Mouse (Mus musculus): ENCODE data around the gene Cebpzos.

Gene Cebpzos

DNA sequence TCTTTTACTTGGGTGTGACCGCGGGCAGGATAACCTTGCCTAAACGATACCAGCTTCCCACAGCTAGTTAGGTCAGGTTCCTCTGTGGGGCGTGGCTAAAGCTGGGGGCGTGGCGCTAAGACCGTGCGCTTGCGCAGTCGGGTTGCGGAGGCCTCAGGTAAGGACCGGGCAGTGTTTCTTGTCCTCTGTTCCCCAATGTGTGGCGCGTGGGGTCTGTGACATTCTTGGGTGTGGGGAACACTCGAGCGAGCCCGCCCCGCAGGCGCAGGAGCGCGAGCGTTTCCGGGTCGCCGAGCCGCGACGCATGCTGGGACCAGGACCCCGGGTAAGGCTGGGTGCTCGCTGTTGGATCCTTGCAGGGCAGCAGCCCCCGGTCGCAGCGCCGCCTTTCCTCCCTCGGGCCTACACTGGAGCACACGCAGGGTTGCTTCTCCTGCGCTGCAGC lies at the start of gene Cebpzos:
TSS of gene Cebpzos (plus strand) at position 132 of the 445 bp plus-strand sequence.
- peak; percentile 72 to 76 for DNase-seq (ENCODE audit: low spot score in 2 of 2)

DNA sequence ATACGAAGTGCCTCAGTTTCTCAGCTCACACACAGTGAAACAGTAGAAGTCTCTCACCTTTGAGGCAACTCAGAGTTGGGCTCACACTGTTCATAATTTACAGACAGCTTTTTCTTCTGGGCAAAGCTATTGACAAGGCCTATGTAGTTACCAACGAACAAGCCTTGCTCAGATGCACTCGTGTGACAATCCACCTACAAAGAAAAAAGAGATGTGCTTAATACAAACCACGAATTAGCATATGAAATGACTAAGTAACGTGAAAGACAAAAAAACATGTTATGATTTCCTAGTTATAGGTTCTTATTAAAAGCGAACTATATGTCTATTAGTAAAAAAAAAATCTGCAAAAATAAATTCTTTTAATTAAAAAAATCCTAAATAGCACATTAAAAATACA lies 42.4 kb upstream of the Cebpzos start:
- DNase-seq (ENCODE audit: low spot score in 2 of 2) = no peak

- no peak for DNase-seq (ENCODE audit: low spot score in 2 of 2)
Measured at GRCm38 (mm10) chr17:78881878-78882304, 34.4 kb upstream of the Cebpzos start.

- DNase-seq (ENCODE audit: low spot score in 2 of 2) = peak; percentile 44 to 62
Measured at GRCm38 (mm10) chr17:78882401-78883112, 33.7 kb upstream of the Cebpzos start, which contains the start of gene Eif2ak2. Eif2ak2 (minus strand) TSS chr17:78882573.

DNA sequence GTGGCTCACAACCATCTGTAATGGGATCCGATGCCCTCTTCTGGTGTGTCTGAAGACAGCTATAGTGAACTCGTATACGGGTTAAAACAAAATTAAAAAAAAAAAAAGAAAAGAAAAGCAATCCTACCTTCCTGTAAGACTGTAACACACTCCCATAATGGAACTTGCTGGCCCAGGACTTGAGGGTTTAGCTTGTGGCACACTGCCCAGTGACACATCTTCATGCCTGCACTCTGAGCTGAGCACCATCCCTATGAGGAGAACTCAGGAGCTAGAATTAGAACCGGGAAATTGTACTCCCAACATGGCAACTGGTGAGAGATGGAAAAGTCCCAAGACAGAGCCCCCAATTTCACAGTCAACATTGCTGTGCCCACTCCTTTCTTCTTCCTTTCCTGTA lies 33.0 kb upstream of the Cebpzos start:
- no peak for DNase-seq (ENCODE audit: low spot score in 2 of 2)

DNA sequence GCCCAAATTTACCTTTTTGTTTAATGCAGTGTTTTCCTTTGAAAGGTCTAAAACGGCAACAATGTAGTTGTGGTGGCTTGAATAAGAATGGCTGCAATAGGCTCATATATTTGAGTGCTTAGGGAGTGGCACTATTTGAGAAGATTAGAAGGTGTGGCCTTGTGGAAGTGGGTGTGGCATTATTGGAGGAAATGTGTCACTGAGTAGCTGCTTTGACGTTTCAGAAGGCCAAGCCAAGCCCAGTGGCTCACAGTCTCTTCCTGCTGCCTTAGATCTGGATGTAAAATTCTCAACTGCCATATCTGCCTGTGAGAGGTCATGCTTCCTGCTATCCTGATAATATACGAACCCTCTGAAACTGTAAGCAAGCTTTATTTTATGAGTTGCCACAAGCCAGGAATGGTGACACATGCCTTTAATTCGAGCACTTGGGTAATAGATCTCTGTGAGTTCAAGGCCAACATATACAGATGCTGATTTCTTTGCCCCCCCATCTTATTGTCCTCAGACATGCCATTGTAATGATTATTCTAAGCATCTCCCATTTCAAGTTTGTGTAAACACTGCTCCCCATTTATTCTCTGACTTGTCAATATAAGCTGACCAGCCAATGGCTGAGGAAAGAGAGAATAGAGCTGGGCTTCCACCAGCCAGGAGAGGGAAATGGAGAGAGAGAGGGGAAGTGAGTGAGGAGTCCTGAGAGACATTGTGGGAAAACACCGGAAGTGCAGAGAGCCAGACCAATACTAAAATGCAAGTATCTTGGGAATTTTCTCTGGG lies 30.8 kb upstream of the Cebpzos start:
- no peak for DNase-seq (ENCODE audit: low spot score in 2 of 2)

GRCm38 (mm10) chr17:78888554-78888953 lies 27.7 kb upstream of the Cebpzos start:
- no peak for DNase-seq (ENCODE audit: low spot score in 2 of 2)

GRCm38 (mm10) chr17:78889184-78889583 lies 27.1 kb upstream of the Cebpzos start:
- DNase-seq (ENCODE audit: low spot score in 2 of 2) = peak; percentile 35 to 84

GRCm38 (mm10) chr17:78891020-78891419 lies 25.3 kb upstream of the Cebpzos start:
- DNase-seq (ENCODE audit: low spot score in 2 of 2) = no peak

- DNase-seq (ENCODE audit: low spot score in 2 of 2) = no peak
Measured at GRCm38 (mm10) chr17:78894991-78895390, 21.3 kb upstream of the Cebpzos start.

DNA sequence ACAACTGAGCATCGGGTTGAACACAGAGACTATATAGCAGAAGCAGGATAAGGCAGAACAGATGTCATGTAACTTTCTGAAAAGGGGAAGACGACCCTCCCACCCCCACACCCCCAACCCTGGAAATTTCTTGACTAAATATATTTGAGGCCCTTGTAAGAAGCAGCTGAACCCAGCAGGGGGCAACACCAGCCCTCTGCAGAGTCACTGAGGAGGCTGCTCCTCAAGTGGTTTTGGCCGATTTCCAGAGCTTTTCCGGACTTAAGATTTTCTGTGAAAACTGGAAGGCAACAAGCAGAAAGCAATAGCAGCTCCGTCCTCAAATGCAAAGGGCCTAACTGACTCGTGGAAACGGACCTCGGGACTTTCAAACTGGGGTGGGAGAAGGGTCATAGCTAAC lies 20.9 kb upstream of the Cebpzos start:
- DNase-seq (ENCODE audit: low spot score in 2 of 2) = peak in 1 of 2 experiments; percentile 29

GRCm38 (mm10) chr17:78903158-78903557 lies 13.1 kb upstream of the Cebpzos start:
- no peak for DNase-seq (ENCODE audit: low spot score in 2 of 2)

DNA sequence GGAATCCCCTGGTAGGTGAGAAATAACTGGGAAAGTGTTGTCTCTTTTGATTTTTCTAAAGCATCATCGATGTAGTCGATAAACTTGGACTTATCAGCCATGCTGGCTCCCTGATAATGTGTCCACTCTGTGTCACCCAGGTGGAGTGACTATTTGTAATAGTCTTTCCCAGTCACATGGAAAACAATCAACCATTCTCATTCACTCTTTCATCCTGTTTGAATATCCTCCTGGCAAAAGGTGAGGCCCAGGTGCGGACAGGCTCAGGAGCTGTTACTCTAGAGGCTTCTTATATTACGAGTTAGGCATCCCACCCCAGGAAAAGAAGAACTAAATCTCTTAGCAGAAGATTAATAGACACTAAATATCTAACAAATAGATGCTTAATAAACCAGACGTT lies 9.4 kb upstream of the Cebpzos start, which contains the start of gene Sult6b1:
TSS of gene Sult6b1 (minus strand) at position 101 of the 400 bp plus-strand sequence.
- no peak for DNase-seq (ENCODE audit: low spot score in 2 of 2)

DNA sequence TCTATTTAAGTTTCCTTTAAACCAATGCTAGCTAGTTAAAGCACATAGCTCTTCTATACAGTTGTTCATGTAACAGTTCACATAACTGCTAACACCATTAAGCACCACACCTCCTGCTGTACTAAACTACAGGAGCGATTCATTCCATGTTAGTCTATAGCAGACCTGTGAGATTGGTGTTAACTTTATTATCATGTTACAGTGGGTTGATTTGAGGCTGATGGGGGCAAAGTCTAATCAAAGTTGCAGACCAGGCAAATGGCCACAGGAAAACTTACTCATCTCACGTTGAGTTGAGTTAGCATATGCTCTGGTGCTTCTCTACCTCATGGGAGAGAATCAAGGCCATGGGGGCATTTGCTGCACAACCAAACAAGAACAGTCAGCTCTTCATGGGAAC lies 6.9 kb upstream of the Cebpzos start:
- no peak for DNase-seq (ENCODE audit: low spot score in 2 of 2)

DNA sequence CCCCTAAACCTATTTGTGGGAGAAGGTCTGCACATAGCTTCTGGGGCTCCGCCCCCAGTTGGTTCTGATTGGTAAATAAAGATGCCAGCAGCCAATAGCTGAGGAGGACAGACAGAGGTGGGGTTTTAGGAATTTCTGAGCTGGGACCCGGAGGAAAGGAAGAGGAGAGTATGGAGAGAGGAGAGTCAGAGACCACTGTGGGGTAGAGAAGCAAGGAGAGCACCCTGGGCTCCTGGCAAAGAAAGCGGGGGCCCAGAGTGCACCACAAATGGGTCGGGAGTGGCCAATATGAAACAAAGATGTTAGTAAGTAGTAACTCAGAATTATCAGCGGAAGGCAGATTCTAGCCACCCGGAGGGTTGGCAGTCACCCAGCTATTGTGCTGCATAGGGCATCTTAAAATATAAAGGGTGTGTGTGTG lies 3.4 kb upstream of the Cebpzos start:
- DNase-seq (ENCODE audit: low spot score in 2 of 2) = peak in 1 of 2 experiments; percentile 47

- DNase-seq (ENCODE audit: low spot score in 2 of 2) = no peak
Measured at GRCm38 (mm10) chr17:78913921-78914320, 2.4 kb upstream of the Cebpzos start.

- DNase-seq (ENCODE audit: low spot score in 2 of 2) = no peak
Measured at GRCm38 (mm10) chr17:78915772-78916171, 528 bp upstream of the Cebpzos start.

DNA sequence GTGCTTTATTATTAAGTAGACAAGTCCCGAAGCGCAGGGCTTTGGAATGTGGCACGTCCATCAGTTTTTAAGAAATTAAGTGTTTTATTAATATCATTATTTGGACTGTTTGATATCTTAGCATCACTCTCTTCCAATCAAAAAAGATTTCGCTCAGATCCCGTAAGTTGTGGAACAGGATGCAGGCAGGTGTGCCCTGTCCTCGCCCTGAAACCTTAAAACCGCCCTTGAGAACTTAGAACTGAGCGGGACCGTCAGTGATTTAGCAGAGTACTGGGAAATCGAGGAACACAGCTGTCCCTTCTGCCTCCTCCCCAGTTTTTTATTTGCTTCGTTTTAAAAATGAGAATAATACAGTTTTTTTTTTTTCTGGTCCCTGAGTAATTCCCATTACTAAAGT lies 599 bp downstream of the Cebpzos start:
- DNase-seq (ENCODE audit: low spot score in 2 of 2) = no peak

DNA sequence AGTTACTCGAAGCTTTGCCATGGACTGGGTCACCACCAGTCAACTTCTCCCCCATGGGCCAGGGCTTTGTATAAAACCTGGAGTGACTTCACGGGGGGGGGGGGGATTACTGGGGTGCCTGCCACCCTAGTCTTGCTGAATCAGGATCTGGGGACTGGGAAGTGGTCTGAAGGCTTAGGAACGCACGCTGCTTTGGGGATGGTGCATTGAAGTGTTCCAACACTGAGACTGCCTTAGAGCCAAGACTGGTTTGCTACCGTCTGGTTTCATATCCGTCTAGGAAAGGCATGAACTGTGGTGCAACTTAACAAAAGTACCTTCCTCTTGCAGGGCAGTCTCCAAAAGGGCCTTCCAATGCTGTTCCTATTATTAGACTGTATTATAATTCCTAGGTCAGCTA lies 1.4 kb downstream of the Cebpzos start:
- no peak for DNase-seq (ENCODE audit: low spot score in 2 of 2)

DNA sequence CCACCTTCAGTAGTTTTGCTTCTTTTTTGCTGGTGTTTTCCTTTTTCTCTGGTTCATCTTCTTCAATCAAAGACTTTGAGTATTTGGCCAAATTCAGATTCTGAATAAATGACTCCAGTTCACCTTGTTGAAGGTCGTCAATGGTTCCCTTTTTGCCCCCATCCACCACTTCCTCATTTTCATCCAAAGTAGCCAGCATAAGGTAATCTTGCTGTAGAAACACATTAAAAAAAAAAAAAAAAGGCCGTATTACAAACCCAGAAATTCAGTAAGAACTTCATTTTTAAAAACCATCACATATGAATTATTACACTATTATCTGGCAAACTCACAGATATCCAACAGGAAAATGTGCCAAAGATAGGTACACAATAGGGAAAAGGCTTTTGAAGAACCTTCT lies 19.6 kb downstream of the Cebpzos start:
- no peak for DNase-seq (ENCODE audit: low spot score in 2 of 2)

- peak; percentile 90 to 93 for DNase-seq (ENCODE audit: low spot score in 2 of 2)
Measured at GRCm38 (mm10) chr17:78936466-78937228, 20.3 kb downstream of the Cebpzos start, which contains the start of the genes Cebpz and Ndufaf7. Cebpz (minus strand) TSS chr17:78937066. Ndufaf7 (plus strand) TSS chr17:78937136.

Data from cerebellum, postnatal 4 days (tissue).